Mouse (Mus musculus): ENCODE measurements at regions not wholly inside any gene's neighbourhood (a gene's known extent, or its start where the extent isn't known, plus 50 kb on each side); places are given as distances from the start of the nearest gene placed in this dataset.
"Not testable (repeated sequence)": the region's sequence is repeated elsewhere in the genome, so short reads cannot be mapped to it uniquely, and the experiment has no call there.

- H3K9me3 ChIP-seq: no peaks in the 10 kb centered on the region
- WGBS: 47% methylated on average over 2 of the region's 2 CpGs
- no peak overlapping the region for H3K27ac ChIP-seq (replicated peaks)
- no peak for ATAC-seq (replicated peaks)
- no peaks in the 10 kb centered on the region for H3K27me3 ChIP-seq
- H3K36me3 ChIP-seq: no peaks in the 10 kb centered on the region
- no peak overlapping the region for H3K4me3 ChIP-seq
- no peak overlapping the region for H3K4me2 ChIP-seq (replicated peaks)
- no peak overlapping the region for H3K9ac ChIP-seq (replicated peaks)
- no peaks in the 10 kb centered on the region for H3K4me1 ChIP-seq
These were observed 172.5 kb downstream of the Rchy1 start for GRCm38 (mm10) chr5:91790412-91790811.

DNA sequence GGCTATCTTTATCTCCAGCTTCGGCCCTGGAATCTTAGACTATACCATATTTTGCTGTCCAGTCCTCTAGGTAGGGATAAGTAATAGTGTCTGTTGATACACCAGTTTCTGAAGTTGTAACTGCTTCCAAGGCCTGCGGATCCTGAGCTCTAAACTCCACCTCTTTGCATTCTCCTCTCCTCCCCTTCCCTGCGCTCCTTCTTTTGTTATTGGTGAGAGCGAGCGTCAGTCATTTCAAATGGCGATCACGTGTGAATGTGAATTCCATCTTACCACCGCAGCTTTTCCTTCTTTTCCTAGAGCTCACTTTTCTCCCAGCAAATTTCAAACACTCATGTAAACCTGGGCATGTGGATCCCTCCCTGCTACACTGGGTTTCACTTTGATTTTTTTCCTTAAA is 178.9 kb downstream of the Rchy1 start:
- Histone ChIP-seq H3K4me3 (no peak overlapping the region), H3K27ac (replicated peaks) (no peak overlapping the region), H3K36me3 (no peaks in the 10 kb centered on the region), H3K9ac (replicated peaks) (no peak overlapping the region), H3K4me2 (replicated peaks) (no peak overlapping the region), H3K9me3 (no peaks in the 10 kb centered on the region), H3K27me3 (no peaks in the 10 kb centered on the region), H3K4me1 (no peaks in the 10 kb centered on the region)
- 84% methylated on average over 8 of the region's 8 CpGs for WGBS
- no peak for ATAC-seq (replicated peaks)

GRCm38 (mm10) chr5:91776971-91777370 is 185.9 kb downstream of the Rchy1 start:
- H3K27me3 ChIP-seq: no peaks in the 10 kb centered on the region
- H3K4me1 ChIP-seq: no peaks in the 10 kb centered on the region
- no peak overlapping the region for H3K9ac ChIP-seq (replicated peaks)
- no peaks in the 10 kb centered on the region for H3K9me3 ChIP-seq
- H3K4me2 ChIP-seq (replicated peaks): no peak overlapping the region
- H3K27ac ChIP-seq (replicated peaks): no peak overlapping the region
- no peak overlapping the region for H3K4me3 ChIP-seq
- ATAC-seq (replicated peaks): no peak
- no peaks in the 10 kb centered on the region for H3K36me3 ChIP-seq

GRCm38 (mm10) chr5:91774065-91774464 is 188.8 kb downstream of the Rchy1 start:
- WGBS: 81% methylated on average over 3 of the region's 3 CpGs
- no peak overlapping the region for H3K27ac ChIP-seq (replicated peaks)
- no peaks in the 10 kb centered on the region for H3K27me3 ChIP-seq
- H3K9me3 ChIP-seq: no peaks in the 10 kb centered on the region
- H3K36me3 ChIP-seq: no peaks in the 10 kb centered on the region
- no peaks in the 10 kb centered on the region for H3K4me1 ChIP-seq
- no peak overlapping the region for H3K9ac ChIP-seq (replicated peaks)
- no peak for ATAC-seq (replicated peaks)
- no peak overlapping the region for H3K4me2 ChIP-seq (replicated peaks)
- no peak overlapping the region for H3K4me3 ChIP-seq

GRCm38 (mm10) chr5:91767886-91768285 is 195.0 kb downstream of the Rchy1 start:
- Histone ChIP-seq H3K27me3 (no peaks in the 10 kb centered on the region), H3K4me3 (no peak overlapping the region), H3K9ac (replicated peaks) (no peak overlapping the region), H3K4me2 (replicated peaks) (no peak overlapping the region), H3K27ac (replicated peaks) (no peak overlapping the region), H3K36me3 (no peaks in the 10 kb centered on the region), H3K4me1 (peaks cover 14% of the 10 kb centered on the region), H3K9me3 (no peaks in the 10 kb centered on the region)
- 59% methylated on average over 7 of the region's 7 CpGs for WGBS
- no peak for ATAC-seq (replicated peaks)

GRCm38 (mm10) chr5:91767060-91767459 is 195.8 kb downstream of the Rchy1 start:
- 61% methylated on average over 10 of the region's 10 CpGs for WGBS
- no peaks in the 10 kb centered on the region for H3K9me3 ChIP-seq

GRCm38 (mm10) chr5:91764621-91765020 is 198.2 kb downstream of the Rchy1 start:
- peak overlapping the region; percentile 13; the same call in 1 of the 2 replicates for H3K4me2 ChIP-seq (replicated peaks)
- ATAC-seq (replicated peaks): peak; percentile 87
- WGBS: 3% methylated on average over 10 of the region's 10 CpGs

More at GRCm38 (mm10) chr5:91767060-91767459, 195.8 kb downstream of the Rchy1 start:
- Histone ChIP-seq H3K4me2 (replicated peaks) (no peak overlapping the region), H3K4me1 (peaks cover 14% of the 10 kb centered on the region), H3K9ac (replicated peaks) (no peak overlapping the region), H3K27ac (replicated peaks) (no peak overlapping the region), H3K36me3 (no peaks in the 10 kb centered on the region), H3K4me3 (no peak overlapping the region), H3K27me3 (no peaks in the 10 kb centered on the region)
- no peak for ATAC-seq (replicated peaks)

DNA sequence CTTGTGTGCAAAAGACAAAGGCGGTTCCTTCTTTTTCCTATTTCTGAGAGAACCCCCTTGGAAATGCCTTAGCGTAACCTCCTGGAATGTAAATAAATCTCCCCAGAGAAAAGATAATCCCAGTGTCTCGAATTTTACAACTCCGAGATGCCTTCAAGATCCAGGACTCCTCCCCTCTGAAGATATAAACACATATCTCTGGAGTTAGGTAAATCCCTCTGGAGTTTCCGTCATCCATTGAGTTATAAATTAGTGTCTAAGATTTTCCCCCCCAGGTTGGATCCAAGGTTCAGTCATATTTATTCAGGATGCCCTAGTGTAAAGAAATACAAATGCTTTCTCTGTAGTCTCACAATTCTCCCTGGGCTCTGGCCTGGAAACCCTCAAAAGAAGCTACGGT is 200.3 kb downstream of the Rchy1 start:
- no peaks in the 10 kb centered on the region for H3K27me3 ChIP-seq
- no peak overlapping the region for H3K4me2 ChIP-seq (replicated peaks)
- H3K27ac ChIP-seq (replicated peaks): no peak overlapping the region
- H3K36me3 ChIP-seq: no peaks in the 10 kb centered on the region
- H3K9ac ChIP-seq (replicated peaks): no peak overlapping the region
- no peak for ATAC-seq (replicated peaks)
- H3K4me3 ChIP-seq: no peak overlapping the region
- no peaks in the 10 kb centered on the region for H3K9me3 ChIP-seq
- H3K4me1 ChIP-seq: peaks cover 10% of the 10 kb centered on the region
- WGBS: 81% methylated on average over 6 of the region's 6 CpGs

More at GRCm38 (mm10) chr5:91764621-91765020, 198.2 kb downstream of the Rchy1 start:
- no peak overlapping the region for H3K27ac ChIP-seq (replicated peaks)
- H3K4me1 ChIP-seq: peaks cover 14% of the 10 kb centered on the region
- no peak overlapping the region for H3K9ac ChIP-seq (replicated peaks)
- no peaks in the 10 kb centered on the region for H3K36me3 ChIP-seq
- no peaks in the 10 kb centered on the region for H3K9me3 ChIP-seq
- no peaks in the 10 kb centered on the region for H3K27me3 ChIP-seq
- H3K4me3 ChIP-seq: no peak overlapping the region

- H3K4me1 ChIP-seq: no peaks in the 10 kb centered on the region
- no peak overlapping the region for H3K27ac ChIP-seq (replicated peaks)
- no peak for ATAC-seq (replicated peaks)
- H3K27me3 ChIP-seq: no peaks in the 10 kb centered on the region
- no peak overlapping the region for H3K9ac ChIP-seq (replicated peaks)
- H3K36me3 ChIP-seq: no peaks in the 10 kb centered on the region
- H3K4me3 ChIP-seq: no peak overlapping the region
- WGBS: 64% methylated on average over 10 of the region's 10 CpGs
- H3K9me3 ChIP-seq: no peaks in the 10 kb centered on the region
- no peak overlapping the region for H3K4me2 ChIP-seq (replicated peaks)
These were observed 206.9 kb downstream of the Rchy1 start for GRCm38 (mm10) chr5:91755958-91756357.

DNA sequence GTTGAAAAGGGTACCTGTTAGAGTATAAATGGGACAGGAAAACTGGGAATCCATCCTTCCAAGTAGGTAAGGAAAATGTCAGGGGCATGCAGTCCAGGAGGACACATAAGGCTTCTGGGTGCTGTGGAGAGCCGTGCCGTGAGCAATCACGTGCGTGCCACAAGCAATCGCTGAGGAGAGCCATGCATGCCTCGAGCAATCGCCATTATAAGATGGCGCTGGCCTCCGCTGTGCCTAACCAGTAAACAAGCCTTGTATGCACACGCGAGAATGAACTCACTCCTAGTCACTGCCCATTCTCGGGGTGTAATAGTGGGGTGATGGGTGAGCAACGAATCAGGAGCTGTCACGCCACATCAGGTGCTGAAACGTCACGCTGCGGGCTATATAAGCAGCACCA is 210.0 kb downstream of the Rchy1 start:
- WGBS: 94% methylated on average over 17 of the region's 17 CpGs
- not testable (repeated sequence) for H3K36me3 ChIP-seq; H3K4me1 ChIP-seq; H3K9ac ChIP-seq (replicated peaks); H3K27me3 ChIP-seq; H3K4me3 ChIP-seq; H3K9me3 ChIP-seq; ATAC-seq (replicated peaks); H3K27ac ChIP-seq (replicated peaks); H3K4me2 ChIP-seq (replicated peaks)

DNA sequence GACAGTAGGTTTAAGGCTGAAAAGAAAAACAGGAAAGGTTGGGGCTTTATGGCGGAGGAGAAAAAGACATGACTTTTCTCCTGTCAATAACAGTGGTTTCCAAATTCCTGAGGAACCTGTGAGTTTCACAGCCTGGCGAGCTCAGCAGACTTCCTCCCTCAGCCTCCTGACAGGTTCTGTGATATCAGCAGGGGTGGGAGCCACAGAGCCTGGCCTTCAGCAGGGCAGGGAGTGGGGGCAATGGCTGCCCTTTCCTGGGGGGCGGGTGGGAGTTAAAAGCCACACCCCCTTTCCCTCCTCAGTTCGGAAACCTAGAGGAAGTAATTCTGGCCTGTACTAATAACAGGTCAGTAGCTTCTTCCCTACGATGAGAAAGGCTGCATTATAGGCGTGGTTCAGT is 211.7 kb downstream of the Rchy1 start:
- no peak overlapping the region for H3K9ac ChIP-seq (replicated peaks)
- no peak overlapping the region for H3K27ac ChIP-seq (replicated peaks)
- H3K4me3 ChIP-seq: no peak overlapping the region
- H3K4me2 ChIP-seq (replicated peaks): no peak overlapping the region
- no peak for ATAC-seq (replicated peaks)
- no peaks in the 10 kb centered on the region for H3K36me3 ChIP-seq
- H3K4me1 ChIP-seq: no peaks in the 10 kb centered on the region
- no peaks in the 10 kb centered on the region for H3K27me3 ChIP-seq
- 77% methylated on average over 6 of the region's 6 CpGs for WGBS
- H3K9me3 ChIP-seq: no peaks in the 10 kb centered on the region

DNA sequence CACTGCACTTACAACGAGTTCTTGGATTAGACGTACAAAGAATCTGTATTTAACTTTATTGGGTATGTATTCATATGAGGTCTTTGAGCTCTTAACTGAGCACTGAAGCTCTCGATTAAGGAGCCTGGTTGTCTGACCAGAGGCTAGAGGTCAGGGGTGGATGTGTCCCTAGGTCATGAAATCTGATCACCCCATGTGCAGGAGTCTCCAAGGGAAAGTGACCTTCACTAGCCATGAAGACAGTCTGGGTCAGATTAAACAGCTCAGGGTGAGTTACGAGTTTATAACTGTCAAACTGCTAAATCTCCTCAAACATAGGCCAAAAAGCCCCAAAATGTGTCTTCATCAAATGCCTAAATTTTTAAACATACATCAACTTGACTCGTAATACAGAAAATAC is 216.8 kb downstream of the Rchy1 start:
- no peak overlapping the region for H3K27ac ChIP-seq (replicated peaks)
- no peaks in the 10 kb centered on the region for H3K27me3 ChIP-seq
- no peaks in the 10 kb centered on the region for H3K36me3 ChIP-seq
- H3K4me2 ChIP-seq (replicated peaks): no peak overlapping the region
- ATAC-seq (replicated peaks): no peak
- H3K9ac ChIP-seq (replicated peaks): no peak overlapping the region
- no peaks in the 10 kb centered on the region for H3K4me1 ChIP-seq
- WGBS: 81% methylated on average over 5 of the region's 5 CpGs
- no peak overlapping the region for H3K4me3 ChIP-seq
- H3K9me3 ChIP-seq: no peaks in the 10 kb centered on the region

GRCm38 (mm10) chr5:91744389-91744788 is 218.5 kb downstream of the Rchy1 start:
- Histone ChIP-seq H3K4me1 (no peaks in the 10 kb centered on the region), H3K27me3 (no peaks in the 10 kb centered on the region), H3K9ac (replicated peaks) (no peak overlapping the region), H3K9me3 (no peaks in the 10 kb centered on the region), H3K4me3 (no peak overlapping the region), H3K4me2 (replicated peaks) (no peak overlapping the region), H3K36me3 (no peaks in the 10 kb centered on the region), H3K27ac (replicated peaks) (no peak overlapping the region)
- no peak for ATAC-seq (replicated peaks)
